Mouse (Mus musculus): ENCODE data around the gene Hist1h2bc. TPM values are rescaled to one million over a fixed set of nuclear protein-coding genes. Genes with fewer than 3 reads are reported as not detected.
"Not testable (repeated sequence)": the region's sequence is repeated elsewhere in the genome, so short reads cannot be mapped to it uniquely, and the experiment has no call there.

The Hist1h2bc gene
- polyA plus RNA-seq, 1 experiment from 2014 or later: 168 TPM

DNA sequence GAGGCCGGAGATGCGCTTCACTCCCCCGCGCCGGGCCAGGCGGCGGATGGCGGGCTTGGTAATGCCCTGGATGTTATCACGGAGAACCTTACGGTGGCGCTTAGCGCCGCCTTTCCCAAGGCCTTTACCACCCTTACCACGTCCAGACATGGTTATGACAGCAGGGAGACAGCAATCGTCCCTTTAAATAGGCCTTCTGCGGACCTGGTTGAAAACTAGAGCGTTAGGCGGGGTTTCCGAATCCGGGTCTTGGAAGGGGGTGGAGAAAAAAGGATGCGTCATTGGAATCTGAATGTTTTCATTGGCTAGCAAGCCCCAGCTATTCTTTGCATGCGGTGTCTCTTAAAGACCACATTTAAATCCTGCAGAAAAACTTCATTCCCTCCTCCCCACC lies 14.3 kb downstream of the Hist1h2bc start, which contains the start of gene Hist1h4c:
Gene Hist1h4c (minus strand): TSS at position 155 of the 394 bp plus-strand sequence.
- ATAC-seq (peak; percentile 90), DNase-seq (peak; percentile 98)
- peak within 1 kb of the TSS; percentile 54 for H3K4me3 ChIP-seq (ENCODE audit: low read depth, low read length)
- peak within 1 kb of the TSS; percentile 85 for H3K9ac ChIP-seq (replicated peaks)
- H3K4me1 ChIP-seq (ENCODE audit: insufficient read depth): peaks cover 12% of the 10 kb centered on the region
- under 1% methylated on average over 21 of the region's 22 CpGs for WGBS (ENCODE audit: insufficient replicate concordance)
- TF ChIP-seq CTCF (IDR thresholded peaks at IDR 0.05; ENCODE audit: low read depth) (peak; percentile 34), EP300 (IDR thresholded peaks at IDR 0.05; ENCODE audit: low read depth) (peak; percentile 96)
- H3K36me3 ChIP-seq (replicated peaks; ENCODE audit: insufficient read depth, low read length): peaks cover 3% of the 10 kb centered on the region; the same call in 1 of the 2 replicates
- no peaks in the 10 kb centered on the region for H3K9me3 ChIP-seq (ENCODE audit: low read length)
- H3K4me2 ChIP-seq (ENCODE audit: low read depth, low read length): peak within 1 kb of the TSS; percentile 73
- peak within 1 kb of the TSS; percentile 98 for H3K27ac ChIP-seq (ENCODE audit: low read depth)
- no peaks in the 10 kb centered on the region for H3K27me3 ChIP-seq (ENCODE audit: insufficient read depth, low read length)

DNA sequence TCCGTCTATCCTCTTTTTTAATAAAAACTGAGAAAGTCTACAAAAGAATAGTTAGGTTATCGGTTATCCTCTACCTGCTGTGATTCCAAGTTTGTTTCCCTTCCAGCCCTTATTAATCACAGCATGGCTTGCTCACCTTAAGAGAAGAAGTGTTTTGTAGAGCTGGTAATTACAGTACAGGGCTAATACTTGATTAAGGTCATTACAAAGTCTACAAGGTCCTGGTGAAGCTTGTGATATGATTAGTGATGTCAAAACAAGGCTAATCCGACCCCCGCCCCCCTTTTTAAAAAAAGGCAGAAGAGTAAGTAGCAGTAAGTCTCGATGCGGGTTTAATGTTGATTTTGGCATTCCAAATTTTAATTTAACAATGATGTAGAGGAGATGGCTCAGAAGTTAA lies 15.0 kb downstream of the Hist1h2bc start:
- Histone ChIP-seq H3K4me3 (ENCODE audit: low read depth, low read length) (no peak overlapping the region), H3K9me3 (ENCODE audit: low read length) (no peaks in the 10 kb centered on the region), H3K4me2 (ENCODE audit: low read depth, low read length) (peak overlapping the region; percentile 73), H3K27me3 (ENCODE audit: insufficient read depth, low read length) (no peaks in the 10 kb centered on the region), H3K4me1 (ENCODE audit: insufficient read depth) (peaks cover 12% of the 10 kb centered on the region), H3K9ac (replicated peaks) (peak overlapping the region; percentile 38), H3K27ac (ENCODE audit: low read depth) (peak overlapping the region; percentile 77), H3K36me3 (replicated peaks; ENCODE audit: insufficient read depth, low read length) (no peaks in the 10 kb centered on the region)
- DNase-seq (peak; percentile 9), ATAC-seq (no peak)
- WGBS (ENCODE audit: insufficient replicate concordance): 70% methylated on average over 6 of the region's 6 CpGs
- no peak for TF ChIP-seq EP300 (IDR thresholded peaks at IDR 0.05; ENCODE audit: low read depth)

DNA sequence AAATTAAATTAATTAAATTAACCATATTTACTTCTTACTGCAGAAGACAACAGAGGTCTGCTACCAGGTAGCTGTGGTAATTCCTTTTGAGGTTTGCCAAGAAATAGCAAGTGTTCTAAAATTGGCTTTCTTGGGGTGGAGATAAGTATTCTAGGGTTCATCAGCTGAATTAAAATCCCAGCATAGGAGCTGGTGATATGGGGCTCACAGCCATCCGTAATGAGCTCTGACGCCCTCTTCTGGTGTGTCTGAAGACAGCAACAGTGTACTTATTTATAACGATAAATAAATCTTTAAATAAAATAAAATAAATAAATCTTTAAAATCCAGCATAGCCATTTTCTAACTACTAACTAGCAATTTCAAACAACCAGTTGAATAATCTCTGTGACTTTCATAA lies 15.8 kb downstream of the Hist1h2bc start:
- no peak for ATAC-seq
- WGBS (ENCODE audit: insufficient replicate concordance): 65% methylated on average over 3 of the region's 3 CpGs

DNA sequence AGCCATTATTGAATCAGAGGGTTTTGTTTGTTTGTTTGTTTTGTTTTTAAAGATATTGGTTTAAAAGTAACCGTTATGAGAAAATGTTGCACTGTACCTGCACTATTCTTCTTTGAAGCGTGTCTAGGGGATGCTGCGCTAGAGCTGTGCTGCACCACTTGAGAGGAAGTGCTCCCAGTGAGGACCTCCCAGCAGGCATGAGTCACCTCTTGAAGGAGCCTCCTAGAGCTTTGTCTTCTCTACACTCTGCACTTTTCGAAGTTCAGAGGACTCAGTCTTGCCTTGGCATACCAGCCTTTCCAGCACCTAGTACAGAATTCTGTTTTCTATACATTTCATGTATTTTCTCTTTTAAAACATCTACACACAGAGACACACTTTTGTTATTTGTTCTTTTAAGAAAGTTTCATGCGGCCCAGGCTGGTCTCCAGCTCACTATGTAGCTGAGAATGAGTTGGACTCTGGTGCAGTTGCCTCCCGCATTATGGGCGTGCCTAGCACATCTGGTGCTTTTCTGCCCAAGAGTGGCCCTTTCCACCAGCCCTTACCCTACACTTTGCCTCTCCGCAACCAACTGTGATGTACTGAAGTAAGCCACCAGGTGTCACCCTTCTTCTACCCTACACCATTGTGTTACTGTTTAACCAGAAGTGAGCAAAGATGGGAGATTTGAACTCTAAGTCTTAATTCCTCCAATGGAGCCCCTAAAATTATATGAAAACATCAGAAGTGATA lies 17.0 kb downstream of the Hist1h2bc start:
- Histone ChIP-seq H3K4me1 (ENCODE audit: insufficient read depth) (peaks cover 7% of the 10 kb centered on the region), H3K27ac (ENCODE audit: low read depth) (no peak overlapping the region), H3K4me3 (ENCODE audit: low read depth, low read length) (no peak overlapping the region), H3K36me3 (replicated peaks; ENCODE audit: insufficient read depth, low read length) (no peaks in the 10 kb centered on the region), H3K4me2 (ENCODE audit: low read depth, low read length) (peak overlapping the region; percentile 11; the same call in 1 of the 2 replicates), H3K9ac (replicated peaks) (no peak overlapping the region), H3K27me3 (ENCODE audit: insufficient read depth, low read length) (no peaks in the 10 kb centered on the region), H3K9me3 (ENCODE audit: low read length) (no peaks in the 10 kb centered on the region)
- DNase-seq (peak; percentile 76), ATAC-seq (peak; percentile 54)
- peak; percentile 96 for TF ChIP-seq CTCF (IDR thresholded peaks at IDR 0.05; ENCODE audit: low read depth)
- TF ChIP-seq EP300 (IDR thresholded peaks at IDR 0.05; ENCODE audit: low read depth): no peak
- 15% methylated on average over 8 of the region's 8 CpGs for WGBS (ENCODE audit: insufficient replicate concordance)

More for the DNA sequence above, 15.8 kb downstream of the Hist1h2bc start:
- TF ChIP-seq CTCF (IDR thresholded peaks at IDR 0.05; ENCODE audit: low read depth) (0 out of 2 replicates have a peak, but pooled peaks have one; percentile 12), EP300 (IDR thresholded peaks at IDR 0.05; ENCODE audit: low read depth) (no peak)
- DNase-seq: peak; percentile 7
- Histone ChIP-seq H3K4me1 (ENCODE audit: insufficient read depth) (peaks cover 12% of the 10 kb centered on the region), H3K27me3 (ENCODE audit: insufficient read depth, low read length) (no peaks in the 10 kb centered on the region), H3K9me3 (ENCODE audit: low read length) (no peaks in the 10 kb centered on the region), H3K36me3 (replicated peaks; ENCODE audit: insufficient read depth, low read length) (no peaks in the 10 kb centered on the region), H3K27ac (ENCODE audit: low read depth) (no peak overlapping the region), H3K4me2 (ENCODE audit: low read depth, low read length) (no peak overlapping the region), H3K9ac (replicated peaks) (no peak overlapping the region), H3K4me3 (ENCODE audit: low read depth, low read length) (no peak overlapping the region)

DNA sequence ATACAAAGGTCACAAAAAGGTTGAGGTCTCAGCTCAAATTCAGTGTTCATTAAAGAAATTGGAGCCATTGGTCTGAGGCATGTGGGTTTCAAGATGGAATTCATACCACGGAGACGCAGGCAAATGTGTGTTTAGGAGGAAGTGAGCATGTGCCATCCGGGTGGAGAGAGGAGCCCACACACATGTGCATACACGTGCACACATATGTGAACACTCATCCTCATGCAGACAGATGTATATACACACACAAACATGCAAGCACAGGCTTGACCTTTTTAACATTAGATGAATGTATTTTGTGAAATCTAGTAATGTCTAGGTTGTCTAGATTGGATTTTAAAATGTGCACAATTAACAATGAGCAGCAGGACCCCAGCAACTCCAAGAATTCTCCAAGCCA lies 18.2 kb downstream of the Hist1h2bc start:
- no peak overlapping the region for H3K4me3 ChIP-seq (ENCODE audit: low read depth, low read length)
- H3K9ac ChIP-seq (replicated peaks): no peak overlapping the region
- no peak overlapping the region for H3K4me2 ChIP-seq (ENCODE audit: low read depth, low read length)
- 0 out of 2 replicates have a peak overlapping the region, but pooled peaks have one; percentile 52 for H3K27ac ChIP-seq (ENCODE audit: low read depth)
- DNase-seq (peak; percentile 11), ATAC-seq (no peak)
- H3K36me3 ChIP-seq (replicated peaks; ENCODE audit: insufficient read depth, low read length): no peaks in the 10 kb centered on the region
- TF ChIP-seq EP300 (IDR thresholded peaks at IDR 0.05; ENCODE audit: low read depth) (no peak), CTCF (IDR thresholded peaks at IDR 0.05; ENCODE audit: low read depth) (no peak)
- no peaks in the 10 kb centered on the region for H3K9me3 ChIP-seq (ENCODE audit: low read length)
- H3K4me1 ChIP-seq (ENCODE audit: insufficient read depth): no peaks in the 10 kb centered on the region; the same call in 1 of the 2 replicates
- 58% methylated on average over 4 of the region's 4 CpGs for WGBS (ENCODE audit: insufficient replicate concordance)
- H3K27me3 ChIP-seq (ENCODE audit: insufficient read depth, low read length): no peaks in the 10 kb centered on the region

DNA sequence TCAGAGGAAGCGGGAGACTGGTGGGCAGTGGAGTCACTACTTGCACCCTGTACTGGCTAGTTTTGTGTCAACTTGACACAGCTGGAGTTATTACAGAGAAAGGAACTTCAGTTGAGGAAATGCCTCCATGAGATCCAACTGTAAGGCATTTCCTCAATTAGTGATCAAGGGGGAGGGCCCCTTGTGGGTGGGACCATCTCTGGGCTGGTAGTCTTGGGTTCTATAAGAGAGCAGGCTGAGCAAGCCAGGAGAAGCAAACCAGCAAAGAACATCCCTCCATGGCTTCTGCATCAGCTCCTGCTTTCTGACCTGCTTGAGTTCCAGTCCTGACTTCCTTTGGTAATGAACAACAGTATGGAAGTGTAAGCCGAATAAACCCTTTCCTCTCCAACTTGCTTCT lies 18.8 kb downstream of the Hist1h2bc start:
- H3K27ac ChIP-seq (ENCODE audit: low read depth): 0 out of 2 replicates have a peak overlapping the region, but pooled peaks have one; percentile 52
- H3K4me2 ChIP-seq (ENCODE audit: low read depth, low read length); H3K4me3 ChIP-seq (ENCODE audit: low read depth, low read length); ATAC-seq; H3K4me1 ChIP-seq (ENCODE audit: insufficient read depth); H3K27me3 ChIP-seq (ENCODE audit: insufficient read depth, low read length); H3K9me3 ChIP-seq (ENCODE audit: low read length); H3K36me3 ChIP-seq (replicated peaks; ENCODE audit: insufficient read depth, low read length); H3K9ac ChIP-seq (replicated peaks); DNase-seq: not testable (repeated sequence)
- 74% methylated on average over 2 of the region's 2 CpGs for WGBS (ENCODE audit: insufficient replicate concordance)

All from liver, postnatal 0 days (tissue).